Mouse (Mus musculus) stomach, postnatal 0 days (tissue): ENCODE results near the gene Ppme1.

Experiments
- CTCF ChIP-seq: IDR thresholded peaks from 2 replicates; pipeline ENCODE4 v1.5.1; 2016; ENCODE audit warnings: antibody characterized with exemption, low read depth, mild to moderate bottlenecking, moderate library complexity
- EP300 ChIP-seq: optimal IDR thresholded peaks from 2 replicates; pipeline ENCODE3; 2016; ENCODE audit warnings: antibody characterized with exemption

GRCm38 (mm10) chr7:100388174-100388573 lies 16.1 kb upstream of the Ppme1 start:
- TF ChIP-seq CTCF (no peak), EP300 (no peak)
